Mouse (Mus musculus) c-Kit-negative CD71-positive TER-119-positive erythroid progenitor cells, embryonic 14.5 days (primary cell): ENCODE measurements around the gene Hebp2.
"Not testable (repeated sequence)": the region's sequence is repeated elsewhere in the genome, so short reads cannot be mapped to it uniquely, and the experiment has no call there.

Source experiments
- DNase-seq: peaks from one replicate; pipeline ENCODE4 v3.0.0-alpha.2; 2013; ENCODE audit warnings: low read depth, low spot score

Hebp2 gene

DNA sequence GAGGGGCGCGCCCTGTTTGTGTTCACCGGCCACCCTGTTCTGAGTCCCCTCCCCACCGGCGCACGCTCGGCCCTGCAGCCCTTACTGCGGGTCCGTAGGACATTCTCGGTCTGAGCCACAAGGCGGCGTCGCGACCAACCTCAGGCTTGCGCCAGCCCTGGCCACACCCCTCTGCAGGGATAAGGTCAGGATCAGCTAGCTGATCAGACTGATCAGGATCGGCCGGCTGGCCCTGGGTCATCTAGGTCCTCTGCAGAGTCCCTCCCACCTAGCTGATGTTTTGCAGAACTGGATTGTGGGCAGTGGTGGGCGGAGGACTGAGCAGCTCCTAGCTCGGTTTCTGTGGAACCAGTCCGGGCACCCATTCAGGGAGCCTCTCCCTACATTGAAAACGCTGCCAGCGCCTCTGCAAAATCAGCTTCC is at the start of gene Hebp2:
Hebp2 (minus strand) TSS at position 264 of the 423 bp plus-strand sequence.
- DNase-seq, result no peak

DNA sequence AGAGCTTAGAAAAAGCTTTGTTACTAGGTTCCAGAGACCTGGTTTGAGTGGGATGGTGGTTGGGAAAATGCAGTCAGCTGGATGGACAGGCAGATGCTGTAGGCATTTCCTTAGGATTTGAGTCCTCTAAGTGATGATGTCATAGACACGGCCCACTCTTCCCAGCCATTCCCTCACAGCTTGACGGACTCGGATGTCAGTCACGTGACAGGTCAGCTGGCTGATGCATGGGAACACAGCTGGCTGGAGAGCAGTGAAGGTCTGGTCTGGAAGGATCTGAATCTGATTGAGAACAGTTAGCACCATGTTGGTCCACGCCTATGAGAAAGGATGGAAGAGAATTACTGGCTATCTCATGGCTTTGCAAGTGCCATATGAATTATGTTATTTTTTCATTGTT is 43.6 kb upstream of the Hebp2 start:
- no peak for DNase-seq

DNA sequence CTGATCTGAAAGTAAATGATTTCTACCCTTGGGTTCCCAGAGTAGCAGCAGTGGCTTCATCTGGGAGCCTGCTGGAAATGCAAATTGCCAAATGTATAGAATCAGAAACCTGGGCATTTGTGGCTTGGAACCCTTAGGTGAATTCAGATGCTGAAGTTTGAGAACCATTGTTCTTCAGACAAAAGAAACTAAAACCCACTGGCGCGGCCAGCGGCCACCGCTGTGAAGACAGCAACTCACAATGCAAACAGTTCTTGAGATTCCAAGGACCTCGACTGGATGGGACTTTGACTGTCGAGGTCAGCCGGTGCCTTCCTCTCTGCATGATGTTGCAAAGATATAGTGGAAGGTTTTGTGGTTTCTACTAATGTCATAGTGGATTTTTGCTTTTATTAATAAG is 38.3 kb upstream of the Hebp2 start:
- no peak for DNase-seq

DNA sequence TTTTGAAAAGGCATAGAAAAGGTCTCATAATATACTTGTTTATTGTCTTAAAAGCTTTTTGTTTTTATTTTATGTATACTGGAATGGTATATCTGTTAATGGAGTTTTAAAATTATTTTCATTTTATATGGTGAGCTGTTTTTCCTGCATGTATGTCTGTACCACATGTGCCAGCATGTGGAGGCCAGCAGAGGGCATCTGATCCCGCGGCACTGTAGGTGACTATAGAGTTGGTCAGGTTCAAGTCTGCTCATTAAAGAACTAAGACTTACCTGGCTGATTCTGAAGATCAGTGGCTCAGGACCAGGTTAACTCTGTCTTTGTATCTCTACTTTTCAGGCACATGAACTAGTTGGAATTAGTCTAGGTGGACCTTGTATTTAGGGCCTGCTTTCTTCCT is 26.7 kb upstream of the Hebp2 start:
- no peak for DNase-seq

DNA sequence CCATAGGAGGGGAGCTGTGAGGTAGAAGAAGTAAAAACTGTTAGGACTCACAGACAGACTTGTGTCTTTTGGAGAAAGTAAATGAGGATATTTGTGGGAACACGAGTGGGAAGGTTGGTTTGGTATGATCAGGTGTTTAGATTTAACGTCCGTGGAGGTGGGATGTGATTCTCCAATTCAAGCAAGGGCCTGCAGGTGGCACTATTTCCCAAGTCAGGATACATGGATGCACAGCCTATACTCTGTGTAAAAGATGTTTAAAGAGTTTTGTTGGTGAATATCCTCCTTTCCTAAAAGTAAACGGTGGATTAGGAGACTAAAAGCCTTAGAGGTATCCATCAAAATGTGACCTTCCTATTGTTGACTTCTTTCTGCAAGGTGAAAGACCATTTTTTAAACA is 17.1 kb upstream of the Hebp2 start:
- no peak for DNase-seq

DNA sequence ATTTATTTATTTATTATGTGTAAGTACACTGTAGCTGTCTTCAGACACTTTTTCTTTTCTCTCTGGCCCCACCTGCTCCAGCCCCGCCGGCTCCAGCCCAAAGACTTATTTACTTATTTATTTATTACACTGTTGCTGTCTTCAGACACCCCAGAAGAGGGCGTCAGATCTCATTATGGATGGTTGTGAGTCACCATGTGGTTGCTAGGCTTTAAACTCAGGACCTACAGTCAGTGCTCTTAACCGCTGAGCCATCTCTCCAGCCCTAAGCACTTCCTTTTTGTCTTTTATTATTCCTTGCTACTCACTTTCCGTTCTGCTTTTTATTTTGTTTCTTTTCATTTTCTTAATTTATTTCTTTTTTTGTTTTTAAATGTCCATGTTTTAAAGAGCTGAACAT is 15.6 kb upstream of the Hebp2 start:
- DNase-seq, result no peak

DNA sequence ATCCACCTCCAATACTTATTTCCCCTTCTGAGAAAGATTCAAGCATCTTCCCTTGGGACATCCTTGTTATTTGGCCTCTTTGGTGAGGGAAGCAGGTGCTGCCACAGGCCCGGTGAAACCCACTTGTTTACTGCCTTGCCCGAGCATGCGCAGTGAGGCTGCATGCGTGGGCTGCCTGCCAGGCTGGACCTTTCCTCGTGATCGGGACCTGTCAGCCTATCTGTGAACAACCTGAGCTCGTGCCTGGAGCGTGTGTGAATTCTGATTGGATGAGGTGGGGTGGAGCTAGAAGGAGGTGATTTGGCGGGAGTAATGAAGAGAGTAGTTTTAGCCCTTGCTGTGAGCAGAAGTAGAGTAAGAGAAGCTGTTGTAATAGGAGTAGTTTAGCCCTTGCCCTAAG is 13.2 kb upstream of the Hebp2 start:
- not testable (repeated sequence) for DNase-seq

DNA sequence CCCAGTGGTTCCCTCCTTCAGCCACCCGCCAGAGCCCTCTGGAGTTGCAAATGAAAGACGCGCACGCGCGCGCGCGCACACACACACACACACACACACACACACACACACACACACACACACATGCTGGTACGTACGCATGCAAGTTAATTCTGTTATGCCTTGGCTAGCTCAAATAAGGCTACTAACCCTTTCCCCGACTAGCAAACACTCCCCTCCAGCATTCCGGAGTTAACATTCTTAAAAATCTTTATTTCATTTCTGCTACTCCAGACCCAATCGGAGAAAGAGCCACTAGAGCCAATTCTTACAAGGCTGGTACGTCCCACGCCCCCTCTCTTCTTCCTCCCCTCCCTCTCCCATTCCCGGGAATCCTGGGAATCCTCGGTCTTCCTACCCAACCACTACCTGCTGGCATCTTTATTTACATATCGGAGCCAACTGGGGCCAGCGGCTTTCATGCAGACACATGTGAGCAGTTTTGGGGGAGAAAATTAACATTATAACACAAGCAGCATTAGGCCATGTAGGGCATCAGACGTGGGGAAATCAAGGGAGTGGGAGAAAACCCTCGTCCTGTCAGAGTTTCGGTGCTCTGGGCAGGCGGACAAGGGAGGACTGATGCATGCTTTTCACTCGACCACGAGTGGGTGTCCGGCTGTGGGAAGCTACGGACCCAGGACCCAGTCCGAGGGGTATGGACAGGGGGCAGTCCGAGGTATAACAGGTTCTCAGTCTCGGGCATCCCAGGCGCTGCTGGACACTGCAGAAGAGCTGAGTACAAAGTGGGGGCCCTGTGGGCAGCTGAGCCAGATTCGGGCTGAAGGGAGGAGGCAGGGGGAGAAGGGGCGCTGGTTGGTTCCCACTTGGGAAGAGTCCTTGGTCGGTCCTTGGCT is 3.7 kb upstream of the Hebp2 start:
- no peak for DNase-seq

DNA sequence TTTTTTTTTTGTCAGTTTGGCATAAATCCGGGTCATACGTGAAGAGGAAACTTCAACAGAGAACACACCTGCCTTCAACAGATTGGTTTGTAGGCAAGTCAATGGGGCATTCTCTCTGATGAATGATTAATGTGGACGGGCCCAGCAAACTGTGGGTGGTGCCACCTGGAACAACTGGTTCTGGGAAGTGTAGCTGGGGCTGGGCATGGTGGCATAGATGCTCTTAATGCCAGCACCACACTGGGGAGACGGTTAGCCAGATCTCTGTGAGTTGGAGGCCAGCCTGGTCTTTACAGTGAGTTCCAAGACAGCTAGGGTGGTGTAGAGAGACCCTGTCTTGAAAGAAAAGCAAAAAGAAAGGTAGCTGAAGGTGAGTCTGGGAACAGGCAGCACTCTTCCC is 1.5 kb upstream of the Hebp2 start:
- no peak for DNase-seq

DNA sequence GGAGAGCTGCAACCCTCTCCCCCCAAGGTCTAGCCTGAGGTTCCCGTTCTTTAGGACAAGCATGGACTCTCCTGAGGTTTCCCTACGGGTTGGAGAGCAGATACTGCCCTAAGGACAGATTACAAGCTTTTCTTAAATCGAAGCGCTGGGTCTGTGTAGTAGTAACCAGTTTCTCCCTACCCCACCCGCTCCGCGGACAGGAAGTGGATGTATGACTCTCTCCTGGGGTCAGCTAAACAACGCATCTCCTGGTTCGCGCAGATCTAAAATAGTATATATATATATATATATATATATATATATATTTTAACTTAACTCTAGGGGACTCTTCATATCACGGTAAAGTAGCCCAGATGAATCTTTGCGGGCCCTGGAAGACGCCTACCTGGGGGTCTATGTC is 567 bp downstream of the Hebp2 start:
- no peak for DNase-seq

DNA sequence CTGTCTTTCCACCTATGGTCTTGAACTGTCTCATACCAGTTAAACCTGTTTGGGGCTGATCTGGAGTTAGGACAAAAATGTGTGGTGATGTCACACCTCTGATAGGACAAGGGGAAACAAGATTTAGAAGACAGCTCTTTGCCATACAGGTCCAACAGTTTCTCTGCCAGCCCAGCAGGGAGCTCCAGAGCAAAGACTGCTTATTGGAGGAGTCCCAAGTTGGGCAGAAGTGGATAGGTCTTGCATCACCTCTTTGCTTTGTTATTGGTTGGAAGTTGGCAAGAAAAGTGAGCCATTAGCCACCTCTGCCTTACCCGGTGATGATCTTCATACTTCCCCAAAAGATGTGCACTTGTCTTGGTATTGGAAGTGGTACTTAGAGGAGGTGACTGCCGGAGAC is 9.0 kb downstream of the Hebp2 start:
- DNase-seq, result no peak

DNA sequence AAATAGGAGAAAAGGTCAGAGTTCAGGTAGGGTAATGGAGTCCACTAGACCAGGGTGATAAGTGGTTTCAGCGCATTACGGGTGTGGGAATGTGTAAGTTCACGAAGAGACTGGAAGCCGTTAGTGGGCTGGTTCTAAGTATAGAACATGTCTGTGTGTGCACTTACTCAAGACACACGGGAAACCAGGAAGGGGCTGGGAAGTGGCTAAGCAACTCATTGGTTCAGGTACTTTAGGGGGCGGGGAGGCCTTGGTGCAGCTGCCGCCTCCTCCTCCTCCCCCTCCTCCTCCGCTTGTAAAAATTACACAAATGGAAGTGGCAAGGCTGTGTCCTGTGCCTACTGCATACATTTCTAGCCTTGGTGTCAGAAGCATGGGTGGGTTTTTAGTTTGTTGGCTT is 13.6 kb downstream of the Hebp2 start:
- no peak for DNase-seq

DNA sequence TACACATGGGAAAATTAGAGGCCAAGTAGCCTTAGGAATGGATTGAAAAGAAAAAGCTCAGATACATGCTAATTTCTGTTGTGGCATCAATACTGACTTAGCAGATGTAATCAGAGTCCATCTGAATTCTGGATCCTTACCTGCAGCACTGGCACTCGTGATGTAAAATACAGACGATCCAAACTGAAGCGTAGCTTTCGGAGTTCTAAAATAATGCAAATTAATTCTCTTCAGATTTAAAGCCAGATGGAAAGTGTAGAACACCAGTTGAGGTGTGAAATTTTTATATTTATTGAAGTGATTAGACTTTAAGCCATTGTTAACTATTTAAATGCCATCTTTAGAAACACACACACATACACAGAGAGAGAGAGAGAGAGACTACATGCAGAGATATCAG is 15.7 kb downstream of the Hebp2 start:
- DNase-seq, result no peak

DNA sequence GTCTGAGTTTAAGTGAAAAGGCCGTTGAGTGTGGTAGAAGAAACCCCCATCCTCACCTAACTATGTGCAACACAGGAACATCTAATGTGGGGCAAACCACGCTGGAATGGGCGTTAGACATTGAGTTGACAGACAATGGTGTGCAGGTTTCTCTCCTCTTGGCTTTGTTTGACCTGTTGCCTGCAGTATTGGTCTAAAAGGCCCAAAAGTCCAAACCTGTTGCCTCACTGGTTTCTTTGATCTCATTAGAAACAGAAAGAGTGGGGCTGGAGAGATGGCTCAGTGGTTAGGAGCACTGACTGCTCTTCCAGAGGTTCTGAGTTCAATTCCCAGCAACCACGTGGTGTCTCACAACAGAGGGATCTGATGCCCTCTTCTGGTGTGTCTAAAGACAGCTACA is 16.7 kb downstream of the Hebp2 start:
- DNase-seq, result no peak

DNA sequence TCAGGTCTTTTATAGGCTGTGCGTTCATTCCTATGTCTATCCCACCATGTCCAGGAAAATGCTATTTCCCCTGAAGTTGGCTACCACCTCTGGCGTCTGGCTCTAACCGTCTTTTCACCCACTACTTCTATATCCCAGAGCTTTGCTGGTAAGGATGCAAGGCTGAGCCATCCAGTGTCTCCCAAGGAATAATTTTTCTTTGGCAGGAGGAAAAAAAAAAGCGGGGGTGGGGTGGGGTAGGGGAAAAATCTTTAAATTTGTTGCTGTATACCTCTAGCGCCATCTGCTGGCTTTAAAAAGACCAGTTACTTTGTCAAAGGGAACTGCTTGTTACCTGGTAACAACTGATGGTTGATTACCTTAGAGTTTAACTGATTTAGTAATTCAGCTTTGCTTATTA is 17.4 kb downstream of the Hebp2 start:
- DNase-seq, result no peak

DNA sequence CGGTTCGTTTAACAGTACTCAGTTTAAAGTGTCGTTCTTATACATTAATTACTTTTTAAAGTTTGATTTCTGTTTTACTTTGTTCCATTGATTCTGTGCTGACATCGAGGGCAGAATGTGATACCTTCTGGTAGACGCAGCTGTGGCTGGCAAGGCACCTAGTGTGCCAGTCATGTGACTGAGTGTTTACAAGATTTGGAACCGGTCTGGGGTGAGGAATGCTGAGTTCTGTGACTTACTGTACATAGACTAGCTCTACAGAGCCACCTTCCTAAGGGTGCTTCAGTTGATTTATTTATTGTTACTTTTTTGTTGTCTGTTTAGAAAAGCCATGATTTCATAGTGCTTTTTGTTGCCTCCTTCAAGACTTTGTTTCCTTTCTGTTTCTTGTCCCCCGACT is 18.1 kb downstream of the Hebp2 start:
- no peak for DNase-seq

DNA sequence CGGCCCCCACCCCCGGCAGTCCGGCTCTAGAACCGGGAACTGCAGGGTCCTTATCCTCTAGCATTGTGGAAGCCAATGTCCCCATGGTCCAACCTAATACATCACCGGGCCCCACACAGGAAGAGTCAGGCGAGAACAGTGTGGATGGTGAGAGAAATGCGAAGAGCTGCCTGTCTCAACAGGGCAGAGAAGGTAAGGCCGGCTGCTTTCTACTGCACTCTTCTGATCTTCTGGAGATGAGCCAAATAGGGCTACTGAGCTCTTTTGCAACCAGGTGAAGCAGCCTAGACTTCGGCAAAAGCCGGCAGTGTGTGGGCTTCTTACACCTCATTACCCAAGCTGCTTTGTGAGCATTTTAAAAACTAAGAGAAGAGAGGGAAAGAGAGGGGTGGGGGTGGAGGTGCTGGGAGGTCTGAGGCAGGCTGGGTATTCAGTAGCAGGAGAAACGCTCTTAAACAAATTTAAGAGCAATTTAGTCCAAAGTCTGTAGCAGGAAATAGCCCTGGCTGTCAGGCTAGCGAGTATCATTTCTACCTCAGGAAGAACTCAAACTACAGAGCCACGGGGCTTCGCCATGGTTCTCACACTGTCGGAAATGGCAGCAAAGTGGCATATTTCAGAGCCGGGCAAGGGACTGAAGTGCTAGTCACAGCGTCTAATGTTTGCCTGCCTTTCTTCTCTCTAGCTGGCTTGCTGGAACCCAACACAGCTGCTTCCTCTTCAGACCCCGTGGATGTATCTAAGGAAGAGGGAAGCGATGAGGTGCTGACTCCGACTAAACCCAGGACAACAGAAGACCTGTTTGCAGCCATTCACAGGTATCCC is 18.8 kb downstream of the Hebp2 start:
- DNase-seq, result no peak

DNA sequence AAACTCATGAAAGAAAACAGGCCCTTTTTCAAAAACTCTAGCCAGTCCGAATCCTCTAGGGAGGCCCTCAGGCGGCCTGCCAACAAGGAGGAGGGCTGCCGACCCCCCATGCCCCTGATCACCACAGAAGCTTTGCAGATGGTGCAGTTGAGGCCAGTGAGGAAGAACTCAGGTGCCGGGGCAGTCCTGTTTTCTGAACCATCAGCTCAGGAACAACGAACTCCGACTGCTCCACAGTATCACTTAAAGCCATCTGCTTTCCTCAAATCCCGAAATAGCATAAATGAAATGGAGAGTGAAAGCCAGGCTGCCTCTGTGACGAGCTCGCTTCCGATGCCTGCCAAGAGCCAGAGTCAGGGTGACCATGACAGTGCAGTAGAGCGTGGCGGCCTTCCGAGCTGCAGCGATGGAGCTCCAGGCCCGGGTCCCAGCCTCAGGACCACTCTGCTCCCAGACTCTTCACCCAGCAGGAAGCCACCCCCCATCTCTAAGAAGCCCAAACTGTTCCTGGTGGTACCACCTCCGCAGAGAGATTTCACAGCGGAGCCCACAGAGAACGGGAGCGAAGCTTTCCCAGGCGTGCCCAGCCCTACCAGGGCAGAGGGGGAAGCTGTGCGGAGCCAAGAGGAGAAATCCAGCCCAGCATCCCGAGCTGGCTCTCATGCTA is 19.6 kb downstream of the Hebp2 start:
- DNase-seq, result no peak

DNA sequence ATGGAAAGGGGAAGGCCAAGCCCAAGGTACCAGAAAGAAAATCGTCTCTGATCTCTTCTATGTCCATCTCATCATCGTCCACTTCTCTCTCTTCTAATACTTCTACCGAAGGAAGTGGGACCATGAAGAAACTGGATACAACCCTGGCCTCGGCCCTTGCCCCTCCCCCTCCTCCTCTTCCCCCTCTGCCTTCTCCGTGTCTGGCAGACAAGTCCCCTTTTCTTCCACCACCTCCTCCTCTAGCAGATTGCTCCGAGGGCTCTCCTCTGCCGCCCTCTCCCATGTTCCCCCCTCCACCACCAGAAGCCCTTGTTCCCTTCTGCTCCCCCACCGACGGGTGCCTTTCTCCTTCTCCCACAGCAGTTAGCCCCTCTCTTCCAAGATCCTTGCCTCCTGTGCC is 20.1 kb downstream of the Hebp2 start:
- no peak for DNase-seq

DNA sequence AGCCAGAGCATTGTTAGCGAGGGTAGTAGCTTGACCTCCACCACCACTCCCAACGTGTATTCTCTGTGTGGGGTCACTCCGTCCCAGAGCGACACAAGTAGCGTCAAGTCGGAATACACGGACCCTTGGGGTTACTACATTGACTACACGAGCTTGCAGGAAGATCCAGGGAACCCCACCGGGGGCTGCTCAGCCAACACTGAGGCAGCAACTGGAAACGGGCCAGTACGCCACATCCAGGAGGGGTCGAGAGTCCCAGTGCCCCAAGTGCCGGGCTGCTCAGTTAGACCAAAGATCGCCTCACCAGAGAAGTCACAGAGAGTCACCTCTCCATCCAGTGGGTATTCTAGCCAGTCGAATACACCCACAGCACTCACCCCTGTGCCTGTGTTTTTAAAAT is 20.6 kb downstream of the Hebp2 start:
- no peak for DNase-seq

DNA sequence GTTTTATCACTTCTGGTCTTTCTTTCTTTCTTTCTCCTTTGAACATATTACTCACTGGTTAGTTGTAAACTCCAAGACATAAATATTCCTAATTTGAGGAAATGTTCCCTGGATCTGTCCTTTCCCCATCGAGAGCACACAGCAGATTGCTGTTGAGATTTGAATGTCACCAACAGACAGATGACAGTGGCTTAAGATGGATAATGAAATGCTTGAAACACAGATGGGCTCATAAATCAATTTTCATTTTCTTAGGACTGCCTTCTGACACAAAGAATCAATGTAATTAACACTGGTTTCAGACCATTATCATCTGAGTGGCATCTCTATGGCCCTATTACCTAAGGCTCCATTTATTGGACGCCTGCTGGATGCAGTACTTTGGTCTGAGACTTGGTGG is 23.3 kb downstream of the Hebp2 start:
- DNase-seq, result no peak

DNA sequence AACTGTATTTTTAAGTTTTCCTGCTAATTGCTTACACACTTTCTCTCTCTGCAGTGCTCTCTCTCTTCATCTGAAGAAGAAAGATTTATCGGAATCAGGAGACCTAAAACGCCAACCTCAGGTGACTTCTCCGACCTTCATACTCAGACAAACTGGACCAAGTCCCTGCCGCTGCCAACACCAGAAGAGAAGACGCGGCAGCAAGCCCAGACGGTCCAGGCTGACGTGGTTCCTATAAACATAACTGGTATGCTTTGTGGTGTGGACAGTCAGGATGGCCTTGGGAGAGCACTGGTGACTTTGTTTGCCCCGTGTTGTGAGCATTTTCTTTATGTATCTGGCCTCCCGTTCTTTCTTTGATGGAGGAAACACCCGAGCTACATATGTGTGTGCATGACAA is 34.4 kb downstream of the Hebp2 start:
- DNase-seq, result no peak
